Mouse (Mus musculus): Measurements from ENCODE around the gene Ripor1.

Gene Ripor1

DNA sequence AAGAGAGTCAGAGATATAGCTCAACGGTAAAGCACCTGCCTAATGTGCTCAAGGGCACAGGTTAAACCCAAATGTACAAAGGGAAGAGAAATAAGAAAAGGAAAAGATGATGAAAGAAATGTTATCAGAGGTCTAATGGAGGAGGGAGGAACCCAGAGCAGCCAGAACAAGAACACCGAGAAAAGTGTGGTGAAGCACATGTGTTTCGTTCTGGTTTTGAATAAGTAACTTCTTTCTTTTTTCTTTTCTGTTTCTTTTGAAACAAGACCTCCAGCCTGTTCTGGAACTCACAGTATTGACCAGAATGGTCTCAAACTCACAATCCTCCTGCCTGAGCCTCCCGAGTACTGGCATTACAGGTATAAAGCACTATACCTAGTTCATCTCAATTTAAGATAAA is 24.3 kb downstream of the Ripor1 start:
- DNase-seq (ENCODE audit: low read depth) = peak; percentile 47

DNA sequence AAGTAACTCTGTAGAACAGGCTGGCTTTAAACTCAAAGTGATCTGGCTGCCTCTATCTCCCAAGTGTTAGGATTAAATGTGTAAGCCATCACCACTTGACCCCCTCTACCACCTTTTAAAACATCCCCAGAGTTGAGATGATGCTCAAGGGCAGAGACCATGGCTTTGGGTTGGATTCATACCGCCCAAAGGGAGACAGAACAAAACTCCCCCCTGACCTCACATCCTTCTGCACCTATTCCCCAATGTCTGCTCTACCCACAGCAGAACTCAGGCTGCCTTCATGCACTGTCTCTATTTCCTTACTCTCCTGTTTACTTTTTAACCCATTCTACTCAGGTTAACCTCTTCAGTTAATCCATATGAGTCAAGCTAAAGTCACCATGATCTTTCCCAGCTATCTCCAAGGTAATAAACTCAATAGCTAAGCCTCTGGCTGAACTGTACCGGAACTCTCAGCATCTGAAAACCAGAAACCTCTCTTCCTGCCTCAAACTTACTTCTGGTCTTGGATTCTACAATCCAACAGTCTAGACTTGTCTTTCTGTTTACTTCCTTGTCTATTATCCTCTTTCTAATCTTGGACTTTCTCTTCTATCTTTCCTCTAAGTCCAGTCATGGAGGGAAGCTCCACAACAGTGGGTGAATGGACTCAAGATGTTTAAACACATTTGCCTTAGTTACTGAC is 29.9 kb downstream of the Ripor1 start:
- peak; percentile 61 for DNase-seq (ENCODE audit: low read depth)

DNA sequence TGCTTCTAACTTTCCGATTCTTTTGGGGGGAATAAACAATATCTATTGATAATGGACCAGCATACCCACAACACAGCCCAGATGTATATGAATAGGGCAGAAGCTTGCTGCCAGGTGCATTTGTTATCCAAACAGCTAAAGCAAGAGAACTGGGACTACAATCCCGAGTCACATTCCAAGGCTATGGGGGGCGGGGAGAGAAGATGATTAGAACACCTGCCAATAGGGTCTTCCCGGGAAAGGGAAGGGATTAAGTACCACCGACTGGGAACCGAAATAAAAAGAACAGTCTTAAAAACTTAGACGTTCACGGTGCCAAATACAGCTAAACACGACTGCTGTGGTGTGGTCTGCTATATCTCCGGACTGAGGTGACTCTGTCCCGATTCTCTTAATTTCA is 30.4 kb downstream of the Ripor1 start:
- DNase-seq (ENCODE audit: low read depth) = no peak

DNA sequence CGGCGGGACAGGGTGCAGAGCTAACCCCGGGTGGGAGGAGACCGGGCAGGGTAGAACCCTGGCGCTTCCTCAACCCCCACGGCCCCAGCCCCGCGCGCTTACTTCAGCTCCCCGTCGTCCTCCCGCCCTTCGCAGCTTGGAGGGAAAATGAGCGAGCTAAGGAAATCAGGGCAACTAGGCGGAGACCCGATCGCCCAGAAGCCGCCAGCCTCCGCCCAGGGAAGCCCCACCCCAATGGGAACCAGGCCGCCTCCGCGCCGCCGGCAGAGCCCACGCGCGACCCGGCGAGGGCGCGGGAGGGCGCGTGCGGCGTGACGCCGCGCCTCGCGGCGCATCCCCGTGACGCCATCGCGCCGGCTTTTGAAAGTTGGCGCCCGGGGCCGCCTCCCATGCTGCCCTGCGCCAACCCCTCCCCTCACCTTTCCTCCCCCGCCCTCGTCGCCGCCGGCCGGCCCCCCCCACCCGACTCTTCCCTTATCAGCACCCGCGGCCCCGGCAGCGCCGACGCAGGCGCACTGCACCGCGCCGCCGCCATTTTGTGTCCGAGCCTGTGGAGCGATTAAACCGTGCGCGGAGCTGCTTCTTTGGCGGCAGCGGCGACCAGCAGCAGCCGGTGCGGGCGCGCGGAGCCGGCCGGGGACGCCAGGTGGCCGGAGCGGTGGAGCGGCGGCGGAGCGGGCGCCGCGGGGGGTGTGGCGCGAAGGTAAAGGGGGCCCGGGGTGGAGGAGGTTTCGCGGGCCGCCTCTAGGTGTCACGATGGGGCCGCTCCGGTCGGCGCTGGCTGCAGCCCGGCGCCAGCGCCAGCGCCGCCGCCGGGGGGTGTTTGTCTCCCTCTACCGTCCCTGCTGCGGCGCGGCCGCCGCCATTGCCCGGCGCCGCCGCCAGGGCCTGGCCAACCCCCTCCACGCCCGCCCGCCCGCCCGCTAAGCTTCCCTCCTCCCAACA is 31.2 kb downstream of the Ripor1 start, which contains the start of gene Ctcf:
TSS of gene Ctcf (plus strand) at position 551 of the 945 bp plus-strand sequence.
- DNase-seq (ENCODE audit: low read depth) = peak; percentile 96

DNA sequence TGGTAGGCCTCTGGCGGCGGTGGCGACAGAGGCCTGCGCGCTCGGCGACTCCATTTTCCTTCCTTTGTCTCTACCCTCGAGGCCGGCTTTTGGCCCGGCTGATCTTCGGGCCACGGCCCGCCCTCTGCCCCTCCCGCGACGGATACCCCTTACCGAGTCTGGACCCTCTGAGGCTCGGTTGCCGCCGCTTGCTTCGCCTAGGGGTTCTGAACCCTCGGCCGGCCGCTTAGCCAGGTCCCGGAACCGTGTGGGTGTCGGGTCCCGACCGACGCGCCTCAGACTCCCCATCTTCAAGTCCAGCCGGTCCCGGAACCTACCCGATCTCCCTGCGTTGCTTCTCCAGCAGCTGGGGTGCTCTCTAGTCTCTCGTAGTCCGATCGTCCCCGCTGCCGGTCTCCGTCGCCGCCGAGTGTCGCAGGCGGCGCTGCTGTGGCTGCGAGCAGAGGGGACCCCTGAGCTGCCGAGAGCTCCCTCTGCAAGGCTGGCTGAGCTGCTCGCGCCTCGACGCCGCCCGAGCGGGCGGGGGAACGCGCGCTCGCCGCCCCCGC is 32.0 kb downstream of the Ripor1 start, which contains the start of gene Agrp:
TSS of gene Agrp (minus strand) at position 431 of the 548 bp plus-strand sequence.
- no peak for DNase-seq (ENCODE audit: low read depth)

DNA sequence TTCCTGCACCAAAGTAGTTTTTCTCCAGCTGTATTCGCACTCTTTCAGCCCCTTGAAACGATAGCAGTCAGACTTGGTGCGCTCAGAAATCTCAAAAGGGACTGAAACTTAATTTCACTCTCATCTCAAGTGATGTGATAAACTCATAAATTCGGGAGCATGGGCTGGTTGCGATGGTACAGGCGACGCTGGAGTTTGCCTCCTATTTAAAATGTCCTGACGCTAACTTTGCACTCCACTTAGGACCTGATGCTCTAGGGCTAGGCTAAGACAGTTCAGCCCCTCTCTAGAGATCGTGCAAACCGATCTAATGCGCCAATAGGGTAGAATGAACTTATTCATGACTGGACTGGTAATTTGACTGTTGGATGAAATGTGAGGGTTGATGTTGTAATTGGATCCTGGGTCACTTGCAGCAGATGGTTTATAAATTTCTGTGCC is 32.6 kb downstream of the Ripor1 start:
- DNase-seq (ENCODE audit: low read depth) = peak; percentile 66

DNA sequence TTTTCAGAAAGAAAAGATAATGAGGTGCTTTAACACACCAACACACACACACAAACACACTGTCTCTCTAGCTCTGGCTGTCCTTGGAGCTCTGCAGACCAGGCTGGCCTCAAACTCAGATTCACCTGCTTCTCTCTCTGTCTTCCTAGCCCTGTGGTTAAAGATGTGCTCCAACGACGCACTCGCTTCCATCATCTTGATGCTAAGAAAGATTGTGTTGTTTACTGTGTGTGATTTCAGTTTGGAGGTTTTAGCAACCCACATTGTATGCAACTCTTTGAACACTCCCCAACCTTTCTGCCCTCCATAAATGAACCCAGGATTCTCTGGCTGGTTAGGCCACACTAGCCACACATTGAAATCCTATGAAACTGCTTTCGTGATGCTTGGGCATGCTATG is 33.5 kb downstream of the Ripor1 start:
- DNase-seq (ENCODE audit: low read depth) = peak; percentile 58

DNA sequence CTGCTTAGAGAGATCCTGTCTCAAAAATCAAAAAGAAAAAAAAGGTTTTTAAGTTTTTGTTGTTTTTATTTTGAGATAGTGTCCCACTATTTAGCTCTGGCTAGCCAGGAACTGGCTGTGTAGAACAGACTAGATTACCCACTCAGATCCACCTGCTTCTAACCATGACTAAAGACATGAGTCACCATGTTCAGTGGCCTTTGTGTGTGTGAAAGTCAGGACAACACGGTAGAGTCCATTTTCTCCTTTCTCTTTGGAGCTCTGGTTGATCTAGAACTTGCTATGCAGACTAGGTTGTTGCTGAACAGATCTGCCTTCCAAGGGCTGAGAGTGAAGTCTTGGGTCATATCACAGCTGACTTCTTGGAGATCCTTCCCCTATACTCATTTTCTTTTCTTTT is 34.8 kb downstream of the Ripor1 start:
- peak; percentile 39 for DNase-seq (ENCODE audit: low read depth)

DNA sequence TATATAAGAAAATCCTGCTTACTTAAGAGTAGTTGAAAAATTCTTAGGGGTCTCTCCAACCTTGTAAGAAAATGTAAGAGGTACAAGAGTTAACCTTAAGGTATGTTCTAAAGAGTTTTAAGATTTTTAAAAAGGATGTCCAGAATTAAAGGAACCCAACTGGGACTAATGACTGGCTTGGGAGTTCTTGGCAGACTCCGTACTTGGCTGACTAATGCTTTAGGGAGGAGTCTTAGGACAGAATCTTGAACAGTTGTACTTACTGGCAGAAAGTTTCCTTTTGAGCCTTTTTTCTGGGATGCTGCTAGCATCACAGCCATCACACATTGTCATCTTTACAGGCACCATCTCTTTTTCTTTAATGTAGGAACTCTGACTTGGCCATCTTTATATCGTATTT is 35.5 kb downstream of the Ripor1 start:
- no peak for DNase-seq (ENCODE audit: low read depth)

DNA sequence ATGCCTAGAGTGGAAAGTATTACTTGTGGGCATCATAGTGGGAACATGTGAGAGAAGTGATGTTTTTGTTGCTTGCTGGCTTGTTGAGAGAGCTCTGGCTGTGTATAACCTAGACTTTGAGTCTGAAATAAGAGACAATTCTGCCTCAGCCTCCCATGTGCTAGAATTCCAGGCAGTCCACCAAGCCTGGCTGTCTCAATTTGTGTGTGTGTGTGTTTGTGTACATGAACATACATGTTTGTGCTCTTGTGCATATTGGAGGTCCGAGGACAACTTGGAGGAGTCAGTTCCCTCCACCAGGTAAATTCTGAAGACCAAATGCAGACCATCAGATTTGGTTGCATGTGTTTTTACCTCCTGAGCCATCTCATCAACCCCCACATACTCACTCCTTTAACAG is 40.1 kb downstream of the Ripor1 start:
- no peak for DNase-seq (ENCODE audit: low read depth)

DNA sequence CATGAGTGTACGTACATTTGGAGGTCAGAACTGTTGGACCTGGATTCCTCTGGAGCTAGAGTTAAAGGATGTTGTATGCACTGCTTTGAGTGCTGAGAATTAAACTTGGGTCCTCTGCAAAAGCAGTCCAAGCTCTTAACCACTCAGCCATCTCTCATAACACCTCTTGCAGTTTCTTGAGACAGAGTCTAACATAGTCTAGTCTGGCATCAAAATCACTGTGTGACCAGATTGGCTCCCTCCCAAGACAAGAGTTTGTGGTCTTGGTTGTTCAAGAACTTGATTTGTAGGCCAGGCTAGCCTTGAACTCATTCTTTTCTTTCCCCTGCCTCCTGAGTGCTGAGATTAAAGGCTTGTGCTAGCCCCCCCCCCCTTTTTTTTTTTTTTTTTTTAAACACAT is 43.9 kb downstream of the Ripor1 start:
- DNase-seq (ENCODE audit: low read depth) = no peak

DNA sequence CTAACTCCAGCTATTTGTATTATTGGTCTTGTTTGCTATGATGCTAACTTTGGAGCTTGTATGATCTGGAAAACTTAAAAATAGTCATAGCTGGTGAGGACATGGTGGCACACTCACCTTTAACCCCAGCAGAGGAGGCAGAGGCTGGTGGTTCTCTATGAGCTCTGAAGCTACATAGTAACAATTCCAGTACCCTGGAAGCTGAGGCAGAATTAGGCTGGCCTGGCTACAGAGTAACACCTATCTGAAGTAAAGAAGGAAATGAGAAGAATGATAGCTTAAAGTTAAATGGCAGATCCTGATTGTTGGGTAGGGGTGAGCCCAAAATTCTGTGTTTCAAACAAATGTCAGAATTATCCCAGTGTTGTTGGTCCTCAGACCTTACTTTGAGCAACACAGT is 52.6 kb downstream of the Ripor1 start:
- no peak for DNase-seq (ENCODE audit: low read depth)

DNA sequence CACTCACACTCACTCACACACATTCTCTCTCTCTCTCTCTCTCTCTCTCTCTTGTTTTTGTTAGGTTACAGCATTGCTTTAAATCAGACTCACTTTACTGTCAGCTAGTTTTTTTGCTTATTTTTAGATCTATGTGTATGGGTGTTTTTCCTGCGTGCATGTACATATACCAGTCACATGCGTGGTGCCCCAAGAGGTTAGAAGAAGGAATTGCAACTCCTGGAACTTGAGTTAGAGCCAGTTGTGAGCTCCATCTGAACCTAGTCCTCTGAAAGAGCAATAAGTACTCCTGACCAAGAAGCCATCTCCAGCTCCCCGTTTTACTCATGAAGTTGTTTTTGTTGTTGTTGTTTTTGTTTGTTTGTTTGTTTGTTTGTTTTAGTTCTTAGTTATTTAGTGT is 56.1 kb downstream of the Ripor1 start:
- peak; percentile 72 for DNase-seq (ENCODE audit: low read depth)

All from induced T-regulatory cell, adult 2 months (primary cell).